11 mouse cellular contexts compared by ENCODE assay signal in the genomic region with DNA sequence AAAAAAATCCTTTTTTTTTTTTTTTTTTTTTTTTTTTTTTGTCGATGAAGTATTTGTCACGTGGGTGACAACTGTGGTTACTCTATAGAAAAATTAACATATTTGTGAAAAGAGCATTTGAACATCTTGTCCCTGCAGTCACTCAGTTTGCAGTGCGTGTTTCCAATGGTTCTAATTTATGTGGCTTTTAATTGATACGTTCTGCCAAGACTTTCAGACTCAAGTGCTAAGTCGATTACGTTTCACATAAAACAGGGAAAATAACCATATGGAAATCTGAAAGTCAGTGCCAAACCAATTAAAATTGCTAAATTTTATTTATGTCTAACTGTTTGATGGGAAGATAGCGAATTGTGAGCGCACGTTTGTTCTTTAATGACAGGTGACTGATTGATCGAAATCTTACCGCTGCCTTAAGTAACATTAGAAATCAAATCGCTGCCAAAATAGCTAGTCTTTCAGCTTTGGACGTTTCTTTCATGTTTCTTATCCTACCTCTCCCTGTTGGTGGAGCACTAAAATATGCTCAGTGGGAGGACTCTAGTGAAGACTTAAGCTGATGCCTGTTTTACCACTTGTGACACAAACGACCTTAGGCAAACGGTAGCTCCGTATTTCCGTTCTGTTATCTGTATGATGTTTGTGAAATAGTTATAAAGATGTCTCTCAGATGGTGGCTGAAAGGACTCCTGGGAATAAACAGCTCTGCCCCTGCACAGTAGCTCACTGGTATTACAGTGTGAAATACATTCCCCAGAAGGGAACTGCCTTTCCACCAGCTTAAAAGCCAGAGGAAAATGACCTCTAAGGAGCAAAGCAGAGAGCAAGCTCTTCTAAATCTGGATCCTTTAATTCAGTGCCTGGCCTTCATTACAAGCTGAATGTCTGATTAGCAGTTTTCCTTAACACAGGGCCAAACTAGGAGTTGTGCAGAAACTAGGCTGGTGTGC. TPM values are rescaled to one million over a fixed set of nuclear protein-coding genes. Genes with fewer than 3 reads are reported as not detected.
DNase-seq lines count a peak whose midpoint lies in the region; ATAC-seq and TF ChIP-seq lines count a peak whose summit lies in the region.
"Had no signal": no experiment of that assay in that cellular context is flagged by ENCODE, and none has a peak within 500 bp of the region (broad histone marks: within the 10 kb centered on the region; RNA-seq: fewer than 3 reads in every experiment).

No protein-coding gene starts in this region.

- H3K4me3 ChIP-seq in heart, embryonic 15.5 days, result no peak overlapping the region
- peak overlapping the region; percentile 14 for H3K4me3 ChIP-seq in left cerebral cortex, adult 2 months
- peak overlapping the region; percentile 4 for H3K4me3 ChIP-seq in forebrain, embryonic 16.5 days (replicated peaks; ENCODE audit: low read length)
- H3K4me3 ChIP-seq in cerebellum, adult 2 months (replicated peaks; ENCODE audit: insufficient read depth, low read depth, low read length), result no peak overlapping the region
- H3K4me3 ChIP-seq: limb, embryonic 12.5 days had no signal

- ATAC-seq in heart, embryonic 15.5 days (replicated peaks; ENCODE audit: insufficient number of reproducible peaks, insufficient read depth, low FRiP score, low read depth), result no peak
- ATAC-seq in forebrain, embryonic 16.5 days, result peak; percentile 16
- ATAC-seq in activated CD4-positive, CD25-positive, alpha-beta regulatory T cell, adult 4 months, result no peak

- H3K9ac ChIP-seq in heart, embryonic 15.5 days, result peak overlapping the region; percentile 5; the same call in 1 of the 2 replicates
- no peak overlapping the region for H3K9ac ChIP-seq in forebrain, embryonic 16.5 days (replicated peaks; ENCODE audit: low read depth, low read length)
- H3K9ac ChIP-seq: limb, embryonic 12.5 days had no signal

- H3K4me1 ChIP-seq in heart, embryonic 15.5 days (replicated peaks), result peaks cover 33% of the 10 kb centered on the region
- peaks cover 46% of the 10 kb centered on the region for H3K4me1 ChIP-seq in forebrain, embryonic 16.5 days (replicated peaks; ENCODE audit: control insufficient read depth, insufficient read depth, low read length)
- H3K4me1 ChIP-seq in cerebellum, adult 2 months (ENCODE audit: control insufficient read depth, insufficient read depth, low read length), result no peaks in the 10 kb centered on the region

- intact Hi-C loops in heart, postnatal 10 days (cut with DNase I), result loop anchor here (2.0 to 10.0 kb wide), 5 partner anchors 133 to 455 kb away; no protein-coding TSS in a partner anchor
- intact Hi-C loops in left cerebral cortex, adult 2 months (cut with DNase I), result loop anchor here (2.0 to 10.0 kb wide), 4 partner anchors 35 to 435 kb away; no protein-coding TSS in a partner anchor
- intact Hi-C loops in left cerebral cortex, postnatal 14 days (cut with DNase I), result loop anchor here (5.0 kb wide), 4 partner anchors 33 to 458 kb away; no protein-coding TSS in a partner anchor

- H3K27me3 ChIP-seq in heart, embryonic 15.5 days, result no peaks in the 10 kb centered on the region
- 0 out of 2 replicates have a peak, but pooled peaks cover 4% of the 10 kb centered on the region for H3K27me3 ChIP-seq in forebrain, embryonic 16.5 days (replicated peaks; ENCODE audit: control insufficient read depth, insufficient read depth, low read length)
- H3K27me3 ChIP-seq in cerebellum, adult 2 months (ENCODE audit: control insufficient read depth, insufficient read depth, low read length), result no peaks in the 10 kb centered on the region; the same call in 1 of the 2 replicates

- no peak overlapping the region for H3K27ac ChIP-seq in heart, embryonic 15.5 days
- peak overlapping the region; percentile 24; the same call in 1 of the 2 replicates for H3K27ac ChIP-seq in left cerebral cortex, adult 2 months
- H3K27ac ChIP-seq in forebrain, embryonic 16.5 days (ENCODE audit: low read length), result peak overlapping the region; percentile 26
- H3K27ac ChIP-seq in cerebellum, adult 2 months (ENCODE audit: insufficient read depth, low read length), result no peak overlapping the region
- H3K27ac ChIP-seq: limb, embryonic 12.5 days had no signal

- no peaks in the 10 kb centered on the region for H3K36me3 ChIP-seq in heart, embryonic 15.5 days
- no peaks in the 10 kb centered on the region for H3K36me3 ChIP-seq in forebrain, embryonic 16.5 days (ENCODE audit: control insufficient read depth, insufficient read depth)
- H3K36me3 ChIP-seq: limb, embryonic 12.5 days had no signal

- WGBS in heart, embryonic 15.5 days, result 60% methylated on average over 17 of the region's 17 CpGs
- WGBS in forebrain, embryonic 16.5 days, result 29% methylated on average over 17 of the region's 17 CpGs
- WGBS in cerebellum, adult 2 months, result 57% methylated on average over 17 of the region's 17 CpGs

- DNase-seq in heart, postnatal 10 days, result no peak
- no peak for DNase-seq in left cerebral cortex, adult 2 months (ENCODE audit: extremely low spot score in 1 of 2, low spot score in 2 of 2)
- no peak for DNase-seq in left cerebral cortex, postnatal 14 days (ENCODE audit: low spot score in 2 of 2)
- DNase-seq in brain, adult 2 months (ENCODE audit: low read depth, low spot score), result peak; percentile 14
- DNase-seq in cerebellum, adult 2 months, result no peak
- DNase-seq: layer of hippocampus, adult 9-11 months; thymus, adult 18-20 months had no signal

- peak overlapping the region; percentile 32 for H3K4me2 ChIP-seq in heart, embryonic 15.5 days
- H3K4me2 ChIP-seq in forebrain, embryonic 16.5 days (ENCODE audit: low read length), result peak overlapping the region; percentile 46

- no peaks in the 10 kb centered on the region for H3K9me3 ChIP-seq in heart, embryonic 15.5 days (replicated peaks)
- no peaks in the 10 kb centered on the region for H3K9me3 ChIP-seq in forebrain, embryonic 16.5 days (ENCODE audit: control insufficient read depth, low read length)
- H3K9me3 ChIP-seq: limb, embryonic 12.5 days had no signal

- TF ChIP-seq CTCF in left cerebral cortex, adult 2 months (IDR thresholded peaks at IDR 0.05), result no peak
- TF ChIP-seq CTCF in cerebellum, adult 2 months (IDR thresholded peaks at IDR 0.05; ENCODE audit: borderline replicate concordance, insufficient read depth, low read depth, low read length), result no peak

- no peak for TF ChIP-seq POLR2A in cerebellum, adult 2 months (IDR thresholded peaks at IDR 0.05; ENCODE audit: borderline replicate concordance, insufficient read depth, low read length)

RNA-seq across cellular contexts. Expression of a gene that starts 4.1 kb away (rescaled TPM):
- polyA plus RNA-seq in heart, embryonic 15.5 days (2015; fragmentation: Nextera tagmentation; extraction: Ambion mirVana), result 15.1 and 17.2 TPM in 2 replicates
- total RNA-seq in heart, postnatal 10 days (2021), result 100 to 1,000 TPM; 123 to 129 TPM
- 10 to 100 TPM; 54.4 to 58.1 TPM for total RNA-seq in left cerebral cortex, adult 2 months (2021)
- total RNA-seq in left cerebral cortex, postnatal 14 days (2021), result 10 to 100 TPM; 53.1 to 77.1 TPM
- polyA plus RNA-seq in forebrain, embryonic 16.5 days (2015; fragmentation: Nextera tagmentation; extraction: Ambion mirVana), result 43.4 and 45.5 TPM in 2 replicates
- polyA plus RNA-seq in cerebellum, adult 2 months (2012; rRNA removed), result 33.0 and 39.4 TPM in 2 replicates
- 1 to 10 TPM in 1 of 2 experiments, not detected in 1; 1.1 TPM for polyA plus RNA-seq in activated CD4-positive, CD25-positive, alpha-beta regulatory T cell, adult 4 months (2017; shearing (Covaris generic))

Comparison
In these comparisons a context has a peak if more than half of its experiments do, and no peak if none do; other contexts are left out.
1. H3K27ac ChIP-seq: peak in left cerebral cortex, adult 2 months (single experiment) and forebrain, embryonic 16.5 days (single experiment); none in heart, embryonic 15.5 days (single experiment) and cerebellum, adult 2 months (single experiment).
2. H3K4me3 ChIP-seq: peak in left cerebral cortex, adult 2 months (single experiment) and forebrain, embryonic 16.5 days (single experiment); none in heart, embryonic 15.5 days (single experiment) and cerebellum, adult 2 months (single experiment).